Mouse (Mus musculus) liver, embryonic 14.5 days (tissue): ENCODE measurements around the gene Patl1. TPM values are rescaled to one million over a fixed set of nuclear protein-coding genes. Genes with fewer than 3 reads are reported as not detected.

Source experiments
- ATAC-seq: fragments of 200-750 bp; cut with Nextera tagmentation; 2 replicates; pipeline ENCODE4 v1.8.0; 2017; ENCODE audit warnings: moderate number of reproducible peaks, mild to moderate bottlenecking, moderate library complexity; ENCODE audit not compliant: insufficient read depth
- DNase-seq, 3 experiments: peaks; one replicate each; pipeline ENCODE4 v3.0.0-alpha.2; 2012 to 2013; ENCODE audit warnings: low read depth in 3 of 3, low spot score in 3 of 3
- H3K27ac ChIP-seq: fragments of 300-500 bp; sonication (generic); 2 replicates; pipeline ENCODE4 v1.5.1; 2014; ENCODE audit warnings: moderate library complexity, mild to moderate bottlenecking, control low read depth, inconsistent platforms
- H3K27me3 ChIP-seq: fragments of 300-500 bp; sonication (generic); 2 replicates; pipeline ENCODE4 v1.6.1; 2014; ENCODE audit warnings: mild to moderate bottlenecking, low read length, moderate library complexity; ENCODE audit not compliant: control insufficient read depth, insufficient read depth
- H3K36me3 ChIP-seq: fragments of 300-500 bp; sonication (generic); replicated peaks from 2 replicates; pipeline ENCODE4 v1.6.1; 2014; ENCODE audit warnings: low read depth; ENCODE audit not compliant: control insufficient read depth, insufficient read depth
- H3K4me1 ChIP-seq, 2 experiments: fragments of 200-500 bp in 1 of 2; fragments of 300-500 bp in 1 of 2; sonication (generic) in 1 of 2; replicated peaks; 2 replicates each; pipeline ENCODE4 v1.6.1; 2012 to 2014; ENCODE audit warnings: antibody characterized with exemption in 1 of 2, inconsistent platforms in 1 of 2, low read length in 1 of 2; ENCODE audit not compliant: control insufficient read depth in 2 of 2, insufficient read depth in 2 of 2
- H3K4me2 ChIP-seq: fragments of 300-500 bp; sonication (generic); 2 replicates; pipeline ENCODE4 v1.6.1; 2014; ENCODE audit warnings: low read depth, mild to moderate bottlenecking, control low read depth, moderate library complexity
- H3K4me3 ChIP-seq, 2 experiments: fragments of 200-500 bp in 1 of 2; fragments of 300-500 bp in 1 of 2; sonication (generic) in 1 of 2; 2 replicates each; pipeline ENCODE4 v1.5.1; 2012 to 2014; ENCODE audit warnings: low read depth in 2 of 2, low read length in 2 of 2, mild to moderate bottlenecking in 2 of 2, control low read depth in 1 of 2, inconsistent platforms in 1 of 2, moderate library complexity in 1 of 2; ENCODE audit not compliant: insufficient read depth in 1 of 2
- H3K9ac ChIP-seq: fragments of 300-500 bp; sonication (generic); replicated peaks from 2 replicates; pipeline ENCODE4 v1.6.1; 2014; ENCODE audit warnings: mild to moderate bottlenecking, control low read depth, moderate library complexity
- H3K9me3 ChIP-seq: fragments of 300-500 bp; sonication (generic); 2 replicates; pipeline ENCODE4 v1.6.1; 2016; ENCODE audit warnings: low read length, mixed read lengths; ENCODE audit not compliant: control insufficient read depth
- CTCF ChIP-seq: IDR thresholded peaks from 2 replicates; pipeline ENCODE4 v1.5.1; 2016; ENCODE audit warnings: antibody characterized with exemption, low read depth, control low read depth
- EP300 ChIP-seq: IDR thresholded peaks from 2 replicates; pipeline ENCODE4 v1.6.1; 2016; ENCODE audit warnings: antibody characterized with exemption, low read depth
- WGBS: fragments of 180-500 bp; shearing (Covaris S2); extraction: QIAGEN DNeasy Blood & Tissue Kit; methylation state at CpG from one replicate; pipeline ENCODE4 v1.1.7; 2014; ENCODE audit not compliant: insufficient replicate concordance; 5-methylcytosine and 5-hydroxymethylcytosine counted together
- polyA plus RNA-seq, 2 experiments: library from polyadenylated mRNA; depleted of rRNA in 1 of 2; stranded (reverse) in 1 of 2; unstranded in 1 of 2; fragments of >200 nt; fragmentation: Nextera tagmentation in 1 of 2; extraction: Ambion mirVana in 1 of 2; gene quantifications; 2 replicates each; pipeline versions ENCODE4 v1.2.1 to v1.2.3; 2012 to 2014

Patl1 gene
- polyA plus RNA-seq, 2 experiments: 6.0 to 8.7 TPM

DNA sequence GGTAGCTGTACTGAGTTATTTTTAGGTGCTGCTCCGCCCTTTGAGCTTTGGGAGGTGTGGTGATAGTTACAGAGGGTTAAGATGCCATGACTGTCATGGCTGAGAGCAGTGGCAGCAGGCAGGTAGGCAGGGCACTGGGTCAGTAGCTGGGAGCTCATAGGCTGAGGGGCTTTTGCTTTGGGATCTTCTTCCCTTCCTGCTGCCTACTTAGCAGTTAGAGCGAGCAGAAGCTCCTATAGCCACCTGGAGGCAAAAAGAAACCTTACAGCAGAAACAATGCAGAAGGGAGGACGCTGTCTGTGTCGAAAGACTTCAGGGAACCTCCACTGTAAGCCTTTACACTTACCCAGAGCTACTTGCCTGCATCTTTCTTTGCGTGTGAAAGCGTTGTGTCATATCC, 42.0 kb downstream of the Patl1 start:
- H3K4me1 ChIP-seq: 0 out of 4 replicates have a peak, but pooled peaks cover 0 to 2% of the 10 kb centered on the region in 2 experiments
- H3K9me3 ChIP-seq: no peaks in the 10 kb centered on the region
- H3K27me3 ChIP-seq: no peaks in the 10 kb centered on the region
- ATAC-seq: no peak
- 39% methylated on average over 6 of the region's 6 CpGs for WGBS
- TF ChIP-seq CTCF: no peak
- TF ChIP-seq EP300: no peak
- H3K4me3 ChIP-seq: no peak overlapping the region
- DNase-seq: no peak
- no peak overlapping the region; the same call in 1 of the 2 replicates for H3K4me2 ChIP-seq
- H3K27ac ChIP-seq: no peak overlapping the region
- no peak overlapping the region for H3K9ac ChIP-seq
- no peaks in the 10 kb centered on the region for H3K36me3 ChIP-seq

DNA sequence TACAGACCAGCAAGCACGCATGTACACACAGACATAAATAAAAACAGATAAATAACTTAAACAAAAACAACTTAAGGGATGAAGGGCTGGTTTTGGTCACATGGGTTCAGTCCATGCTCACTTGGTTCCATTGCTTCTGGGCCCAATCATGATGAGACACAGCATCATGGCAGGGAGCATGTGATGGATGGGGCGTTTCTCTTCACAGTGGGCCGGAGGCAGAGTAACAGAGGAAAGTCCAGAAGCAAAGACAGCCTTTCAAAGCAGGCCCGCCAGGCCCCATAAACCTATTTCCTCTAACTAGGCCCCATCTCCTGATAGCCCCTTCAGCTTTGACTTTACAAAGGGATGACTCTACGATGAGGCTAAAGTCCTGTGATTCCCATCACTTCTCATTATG, 44.4 kb downstream of the Patl1 start:
- no peaks in the 10 kb centered on the region for H3K9me3 ChIP-seq
- no peak for ATAC-seq
- no peak for TF ChIP-seq EP300
- no peak for TF ChIP-seq CTCF
- DNase-seq: no peak
- H3K4me1 ChIP-seq: peaks cover 0 to 5% of the 10 kb centered on the region in 2 experiments; a peak in 1 of 4 replicates
- WGBS: 69% methylated on average over 5 of the region's 5 CpGs
- no peak overlapping the region for H3K4me3 ChIP-seq
- no peaks in the 10 kb centered on the region for H3K27me3 ChIP-seq
- no peak overlapping the region for H3K4me2 ChIP-seq
- H3K27ac ChIP-seq: no peak overlapping the region
- H3K9ac ChIP-seq: no peak overlapping the region
- no peaks in the 10 kb centered on the region for H3K36me3 ChIP-seq

DNA sequence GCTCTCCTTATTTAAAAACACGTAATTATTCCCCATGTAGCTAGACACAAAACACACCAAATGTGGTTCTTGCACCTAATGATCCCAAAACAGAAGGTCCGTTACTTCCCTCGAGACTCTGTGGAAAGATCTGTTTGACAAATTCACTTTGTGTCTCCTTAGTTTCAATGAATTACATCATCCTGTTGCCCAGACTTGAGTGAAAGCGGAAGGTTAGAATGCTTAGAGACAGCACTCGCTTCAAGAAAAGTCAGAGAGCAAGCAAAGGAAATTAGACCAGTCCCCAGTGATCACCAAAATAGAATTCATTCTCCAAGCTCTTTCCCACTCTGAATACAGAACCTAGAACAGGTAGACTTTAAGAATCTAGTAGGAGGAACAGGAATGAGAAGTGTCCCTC, 45.2 kb downstream of the Patl1 start:
- 82% methylated on average over 5 of the region's 5 CpGs for WGBS
- no peaks in the 10 kb centered on the region for H3K36me3 ChIP-seq
- no peak for TF ChIP-seq EP300
- TF ChIP-seq CTCF: no peak

DNA sequence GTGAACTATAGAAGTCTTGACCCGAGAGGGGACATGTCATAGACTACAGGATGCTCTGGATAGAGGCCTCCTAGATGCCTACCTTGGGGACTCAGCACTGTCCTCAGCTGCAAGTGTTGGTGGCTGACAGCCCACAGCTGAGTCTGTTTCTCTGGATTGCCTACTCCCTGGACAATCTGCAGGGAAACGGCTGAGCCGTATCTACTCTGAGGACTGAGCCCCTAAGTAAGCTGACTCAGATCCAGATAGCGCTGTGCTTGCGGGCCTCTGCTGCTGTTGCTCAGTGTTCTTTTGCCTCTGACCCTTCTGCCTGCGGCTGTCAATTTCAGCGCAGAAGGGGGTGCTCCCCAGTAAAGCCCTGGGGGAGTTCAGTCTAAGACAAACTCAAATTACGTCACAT, 45.6 kb downstream of the Patl1 start:
- DNase-seq (no peak), ATAC-seq (no peak)
- no peak overlapping the region for H3K9ac ChIP-seq
- no peaks in the 10 kb centered on the region; the same call in 1 of the 2 replicates for H3K27me3 ChIP-seq
- no peak overlapping the region for H3K27ac ChIP-seq
- TF ChIP-seq CTCF (no peak), EP300 (no peak)
- H3K9me3 ChIP-seq: no peaks in the 10 kb centered on the region
- peaks cover 0 to 5% of the 10 kb centered on the region in 2 experiments; a peak in 1 of 4 replicates for H3K4me1 ChIP-seq
- WGBS: 70% methylated on average over 8 of the region's 8 CpGs
- no peak overlapping the region for H3K4me2 ChIP-seq
- H3K4me3 ChIP-seq: no peak overlapping the region
- no peaks in the 10 kb centered on the region for H3K36me3 ChIP-seq

More for the DNA sequence above, 45.2 kb downstream of the Patl1 start:
- H3K4me2 ChIP-seq: no peak overlapping the region
- H3K4me3 ChIP-seq: no peak overlapping the region
- H3K27ac ChIP-seq: no peak overlapping the region
- H3K27me3 ChIP-seq: no peaks in the 10 kb centered on the region
- no peaks in the 10 kb centered on the region for H3K9me3 ChIP-seq
- no peak for ATAC-seq
- no peak for DNase-seq
- H3K4me1 ChIP-seq: peaks cover 0 to 5% of the 10 kb centered on the region in 2 experiments; a peak in 1 of 4 replicates
- H3K9ac ChIP-seq: no peak overlapping the region

DNA sequence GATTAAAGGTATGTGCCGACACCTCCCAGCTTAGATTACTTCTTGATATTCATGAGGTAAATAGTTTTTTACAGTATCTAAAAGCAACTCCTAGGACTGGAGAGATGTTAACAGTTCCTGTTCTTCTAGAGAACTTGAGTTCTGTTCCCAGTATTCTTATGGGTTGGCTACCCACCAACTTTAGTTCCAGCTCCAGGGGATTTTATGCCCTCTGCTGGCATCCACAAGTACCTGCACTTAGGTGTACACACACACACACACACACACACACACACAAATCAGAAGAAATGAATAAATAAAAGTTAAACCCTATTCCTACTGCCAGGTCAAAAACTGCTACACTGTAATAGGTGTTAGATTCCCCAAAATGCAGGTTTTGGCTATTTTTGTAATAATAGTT, 52.1 kb downstream of the Patl1 start:
- no peak for ATAC-seq
- H3K27ac ChIP-seq: no peak overlapping the region

More for the DNA sequence above, 52.1 kb downstream of the Patl1 start:
- H3K4me3 ChIP-seq: peak overlapping the region in 1 of 2 experiments; percentile 61; a peak in 2 of 4 replicates
- H3K9me3 ChIP-seq: peaks cover 3% of the 10 kb centered on the region
- H3K4me2 ChIP-seq: peak overlapping the region; percentile 90
- peaks cover 2% of the 10 kb centered on the region; the same call in 1 of the 2 replicates for H3K36me3 ChIP-seq
- no peaks in the 10 kb centered on the region; the same call in 1 of the 2 replicates for H3K27me3 ChIP-seq
- TF ChIP-seq EP300: no peak
- peak; percentile 34; the same call in 1 of the 2 replicates for TF ChIP-seq CTCF
- WGBS: 85% methylated on average over 1 of the region's 1 CpGs
- no peak for DNase-seq
- no peak overlapping the region for H3K9ac ChIP-seq
- H3K4me1 ChIP-seq: peaks cover 12 to 13% of the 10 kb centered on the region in 2 experiments; a peak in 3 of 4 replicates
